Mouse (Mus musculus): ENCODE results near the gene Atf4.

The Atf4 gene

GRCm38 (mm10) chr15:80249672-80250071, 5.3 kb upstream of the Atf4 start:
- DNase-seq (ENCODE audit: low read depth in 1 of 2, low spot score in 2 of 2): no peak

GRCm38 (mm10) chr15:80250586-80250985, 4.4 kb upstream of the Atf4 start:
- no peak for DNase-seq (ENCODE audit: low read depth in 1 of 2, low spot score in 2 of 2)

GRCm38 (mm10) chr15:80253530-80253929, 1.5 kb upstream of the Atf4 start:
- DNase-seq (ENCODE audit: low read depth in 1 of 2, low spot score in 2 of 2): no peak

GRCm38 (mm10) chr15:80254207-80254606, 777 bp upstream of the Atf4 start:
- no peak for DNase-seq (ENCODE audit: low read depth in 1 of 2, low spot score in 2 of 2)

GRCm38 (mm10) chr15:80255646-80256121, 700 bp downstream of the Atf4 start:
- DNase-seq (ENCODE audit: low read depth in 1 of 2, low spot score in 2 of 2): peak; percentile 76 to 77

- no peak for DNase-seq (ENCODE audit: low read depth in 1 of 2, low spot score in 2 of 2)
Observed at GRCm38 (mm10) chr15:80256242-80256641, 1.3 kb downstream of the Atf4 start.

GRCm38 (mm10) chr15:80256656-80257601, 1.9 kb downstream of the Atf4 start:
- DNase-seq (ENCODE audit: low read depth in 1 of 2, low spot score in 2 of 2): no peak

- DNase-seq (ENCODE audit: low read depth in 1 of 2, low spot score in 2 of 2): no peak
Observed at GRCm38 (mm10) chr15:80257602-80258239, 2.7 kb downstream of the Atf4 start.

GRCm38 (mm10) chr15:80258240-80259170, 3.5 kb downstream of the Atf4 start:
- no peak for DNase-seq (ENCODE audit: low read depth in 1 of 2, low spot score in 2 of 2)

- DNase-seq (ENCODE audit: low read depth in 1 of 2, low spot score in 2 of 2): no peak
Observed at GRCm38 (mm10) chr15:80259406-80260045, 4.5 kb downstream of the Atf4 start.

GRCm38 (mm10) chr15:80260677-80261076, 5.7 kb downstream of the Atf4 start:
- peak; percentile 35 to 70 for DNase-seq (ENCODE audit: low read depth in 1 of 2, low spot score in 2 of 2)

GRCm38 (mm10) chr15:80261100-80261499, 6.1 kb downstream of the Atf4 start:
- no peak for DNase-seq (ENCODE audit: low read depth in 1 of 2, low spot score in 2 of 2)

- peak; percentile 58 to 76 for DNase-seq (ENCODE audit: low read depth in 1 of 2, low spot score in 2 of 2)
Observed at GRCm38 (mm10) chr15:80263610-80264575, 8.9 kb downstream of the Atf4 start, which contains the start of gene Rps19bp1. Gene Rps19bp1, minus strand, starts transcription at chr15:80264315.

GRCm38 (mm10) chr15:80266281-80266680, 11.3 kb downstream of the Atf4 start:
- peak in 1 of 2 experiments; percentile 61 for DNase-seq (ENCODE audit: low read depth in 1 of 2, low spot score in 2 of 2)

- no peak for DNase-seq (ENCODE audit: low read depth in 1 of 2, low spot score in 2 of 2)
Observed at GRCm38 (mm10) chr15:80271858-80272396, 16.9 kb downstream of the Atf4 start.

- DNase-seq (ENCODE audit: low read depth in 1 of 2, low spot score in 2 of 2): no peak
Observed at GRCm38 (mm10) chr15:80277107-80277506, 22.1 kb downstream of the Atf4 start.

- no peak for DNase-seq (ENCODE audit: low read depth in 1 of 2, low spot score in 2 of 2)
Observed at GRCm38 (mm10) chr15:80277625-80278024, 22.6 kb downstream of the Atf4 start.

GRCm38 (mm10) chr15:80278121-80278759, 23.3 kb downstream of the Atf4 start:
- DNase-seq (ENCODE audit: low read depth in 1 of 2, low spot score in 2 of 2): no peak

Measured in monocyte, adult 2 months (primary cell).